Mouse (Mus musculus): Measurements from ENCODE around the gene Nup88.
"Not testable (repeated sequence)": the region's sequence is repeated elsewhere in the genome, so short reads cannot be mapped to it uniquely, and the experiment has no call there.

Nup88 gene

DNA sequence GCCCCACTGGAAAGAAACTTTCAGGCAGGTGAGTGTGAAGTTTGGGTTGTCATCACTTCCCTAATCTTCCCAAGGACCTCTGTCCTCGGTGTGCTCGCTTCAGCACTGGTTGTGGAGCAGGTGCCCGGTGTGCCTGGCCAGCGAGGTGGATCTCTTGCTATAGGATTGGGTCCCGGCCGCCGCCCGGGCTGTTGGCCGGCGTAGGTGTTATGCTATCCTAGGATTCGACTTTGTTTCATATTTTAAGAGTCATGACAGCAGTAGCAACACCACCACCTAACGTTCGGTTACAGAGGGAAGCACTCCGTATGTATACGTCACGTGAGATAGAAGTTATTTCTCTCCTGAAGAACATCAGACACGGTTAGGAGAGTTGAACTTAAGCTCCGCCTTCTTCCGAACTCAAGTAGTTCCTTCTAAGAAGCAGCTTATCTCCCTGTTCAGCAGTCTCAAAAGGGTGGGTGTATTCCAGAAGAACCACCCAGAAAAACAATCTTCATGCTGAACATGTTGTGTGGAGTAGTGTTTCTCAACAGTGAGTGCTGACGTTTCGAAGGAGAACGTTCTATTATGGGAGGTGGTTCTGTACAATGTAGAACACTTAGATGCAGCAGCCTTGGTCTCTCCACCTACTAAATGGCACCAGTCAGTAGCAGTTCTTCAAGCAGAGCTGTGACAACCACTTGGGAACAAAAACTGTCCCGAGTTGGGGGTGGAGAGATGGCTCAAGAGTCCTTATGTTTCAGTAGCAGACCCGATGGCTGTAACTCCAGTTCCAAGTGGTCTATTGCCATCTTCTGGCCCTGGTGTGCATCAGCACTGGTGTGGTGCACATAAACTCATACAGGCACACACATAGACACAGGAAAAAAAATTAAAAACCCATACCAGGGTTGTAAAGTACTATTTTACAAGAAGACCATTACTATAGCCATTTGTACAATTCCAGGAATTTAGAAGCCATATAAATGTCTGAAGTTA, 1.1 kb upstream of the Nup88 start:
- no peak for DNase-seq (ENCODE audit: low spot score in 2 of 2)

DNA sequence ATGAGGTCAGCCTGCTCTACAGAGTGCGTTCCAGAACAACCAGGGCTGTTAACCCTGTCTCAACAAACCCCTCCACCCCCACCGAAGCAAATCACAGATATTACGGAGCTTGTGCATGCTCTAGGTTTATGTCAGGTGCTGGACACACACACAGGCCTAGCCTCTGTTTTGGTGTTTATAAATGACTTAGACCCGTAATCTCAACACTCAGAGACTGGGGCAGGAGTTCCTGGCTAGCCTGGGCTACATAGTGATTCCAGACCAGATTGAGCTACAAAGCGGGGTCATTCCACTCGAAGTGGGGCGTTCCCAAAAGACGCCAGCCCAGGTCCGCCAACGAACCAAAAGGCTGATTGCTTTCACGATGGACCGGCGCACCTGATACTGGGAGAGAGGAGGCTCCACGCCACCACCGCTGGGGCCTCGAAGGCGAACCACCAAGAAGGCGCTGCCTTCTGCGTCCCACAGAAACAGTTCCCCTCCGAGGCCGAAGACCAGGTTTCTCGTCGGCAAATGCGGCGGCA, 440 bp downstream of the Nup88 start:
- DNase-seq (ENCODE audit: low spot score in 2 of 2): peak in 1 of 2 experiments; percentile 44

DNA sequence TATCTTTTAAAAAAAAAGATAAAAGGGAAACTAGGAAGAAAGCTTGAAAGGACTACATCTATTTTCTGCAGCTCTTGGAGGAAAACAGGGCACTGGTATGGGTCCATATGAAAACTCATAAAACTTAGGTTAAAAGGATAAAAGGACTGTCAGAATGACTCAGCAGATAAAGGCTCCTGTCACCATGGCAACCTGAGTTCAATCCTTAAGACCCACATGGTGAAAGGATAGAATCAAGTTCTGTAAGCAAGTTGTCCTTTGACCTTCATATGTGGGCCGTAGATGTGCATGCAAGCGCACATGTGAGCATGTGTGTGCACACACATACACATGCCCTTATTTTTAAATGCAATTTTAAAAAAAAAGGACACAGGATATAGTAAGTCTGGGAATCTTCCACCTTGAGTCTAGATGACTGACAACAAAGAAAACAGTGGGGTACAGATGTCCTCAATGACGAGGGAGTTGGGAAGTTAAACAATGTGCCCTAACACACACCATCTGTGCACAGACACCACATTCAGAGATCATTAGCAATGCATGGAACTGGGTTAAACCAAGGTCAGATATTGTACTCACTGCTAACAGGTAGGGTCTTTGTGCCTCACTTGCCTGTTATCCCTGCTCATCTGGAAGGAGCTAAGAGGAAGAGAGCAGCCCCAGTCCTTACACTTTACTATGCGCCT, 5.4 kb downstream of the Nup88 start:
- no peak for DNase-seq (ENCODE audit: low spot score in 2 of 2)

- no peak for DNase-seq (ENCODE audit: low spot score in 2 of 2)
Measured at GRCm38 (mm10) chr11:70960786-70961554, 8.8 kb downstream of the Nup88 start.

GRCm38 (mm10) chr11:70954711-70955110, 15.1 kb downstream of the Nup88 start:
- no peak for DNase-seq (ENCODE audit: low spot score in 2 of 2)

GRCm38 (mm10) chr11:70944935-70945817, 24.6 kb downstream of the Nup88 start:
- DNase-seq (ENCODE audit: low spot score in 2 of 2): no peak

DNA sequence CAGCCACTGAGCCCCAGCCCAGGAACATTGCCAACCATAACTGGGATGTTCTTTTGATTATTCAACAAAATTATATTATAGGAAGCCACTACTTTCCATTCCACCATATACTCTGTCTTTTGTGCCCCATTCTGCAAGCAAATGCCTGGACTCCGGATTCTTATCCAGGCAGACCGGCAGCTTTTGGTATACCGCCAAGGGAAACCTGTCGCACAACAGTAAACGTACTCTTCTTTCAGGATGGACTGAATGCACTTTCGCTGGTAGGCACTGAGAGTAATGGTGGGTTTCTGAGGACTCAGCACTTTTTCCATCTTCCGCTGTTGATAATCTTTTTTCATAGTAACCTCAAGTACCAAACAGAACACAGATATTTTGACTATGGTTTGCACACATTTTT, 26.1 kb downstream of the Nup88 start:
- no peak for DNase-seq (ENCODE audit: low spot score in 2 of 2)

DNA sequence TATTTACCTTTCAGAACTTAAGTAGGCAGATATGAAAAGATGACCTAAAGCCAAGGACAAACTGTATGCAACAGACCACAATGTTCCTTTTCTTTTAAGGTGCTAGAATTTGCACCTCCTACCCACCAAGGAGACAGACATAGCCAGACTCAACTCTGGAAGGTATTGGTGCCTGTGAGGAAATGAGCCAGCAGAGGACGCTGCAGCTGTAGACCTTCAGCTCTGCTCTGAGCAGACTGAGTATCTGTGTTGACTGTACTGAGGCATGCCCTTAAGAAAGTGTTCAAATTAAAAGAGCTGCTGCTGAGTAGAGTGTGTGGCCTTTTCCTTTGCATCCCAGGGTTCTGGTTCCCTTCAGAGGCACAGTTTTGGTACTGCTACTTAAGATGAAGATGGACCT, 27.2 kb downstream of the Nup88 start:
- DNase-seq (ENCODE audit: low spot score in 2 of 2): no peak

DNA sequence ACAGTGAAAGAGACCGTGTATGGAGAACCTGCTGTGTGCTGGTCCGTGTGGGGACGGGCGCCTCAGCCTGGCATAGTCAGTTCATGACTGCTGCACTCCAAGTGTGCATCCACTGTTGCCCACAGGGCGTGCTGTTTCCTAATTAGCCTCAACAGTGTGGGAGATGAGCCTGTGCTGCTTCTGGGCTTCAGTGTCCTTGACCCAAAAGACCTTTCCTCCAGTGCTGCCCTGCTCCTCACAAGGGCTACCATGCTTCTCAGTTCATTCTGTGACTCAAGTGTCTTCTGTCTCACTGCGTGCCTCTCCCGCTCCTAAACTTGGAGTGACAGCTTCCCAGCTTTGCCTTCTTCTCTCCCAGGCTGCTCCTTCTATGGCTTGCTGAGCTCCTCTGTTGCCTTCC, 34.5 kb downstream of the Nup88 start:
- no peak for DNase-seq (ENCODE audit: low spot score in 2 of 2)

DNA sequence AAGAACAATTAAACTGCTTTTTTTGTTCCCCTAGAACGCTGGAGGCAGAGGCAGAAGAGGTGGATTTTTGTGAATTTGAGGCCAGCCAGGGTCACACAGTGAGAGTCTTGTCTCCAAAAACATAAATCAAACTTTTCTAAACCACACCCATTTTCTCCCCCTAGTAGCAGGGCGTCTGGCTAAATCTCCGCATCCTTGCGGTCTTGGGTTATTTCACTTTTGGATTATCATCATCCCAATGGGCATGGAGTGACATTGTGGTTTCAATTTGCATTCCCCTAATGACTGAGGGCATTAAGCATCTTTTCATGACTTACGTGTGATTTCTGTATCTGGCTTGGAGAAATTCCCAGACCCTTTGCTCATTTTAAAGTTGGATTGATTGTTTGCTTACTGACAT, 38.3 kb downstream of the Nup88 start:
- DNase-seq (ENCODE audit: low spot score in 2 of 2): no peak

DNA sequence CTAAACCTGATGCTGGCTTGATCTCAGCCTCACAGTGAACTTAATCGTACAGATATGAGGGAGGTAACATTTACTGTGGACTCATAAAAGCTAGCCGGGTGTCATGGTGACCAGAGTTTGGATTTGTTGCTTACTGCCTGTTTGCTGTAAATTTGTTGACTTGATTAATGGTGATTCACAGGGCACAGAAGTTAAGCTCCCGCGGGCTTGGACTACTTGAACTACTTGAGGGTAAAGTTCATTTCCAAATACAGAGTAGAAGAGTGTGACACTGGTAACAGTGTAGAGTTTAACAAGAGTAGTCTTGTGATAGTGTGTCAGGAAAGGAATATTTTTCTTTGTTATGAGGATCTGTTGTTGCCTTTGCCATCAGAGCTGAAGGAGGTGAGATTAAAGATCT, 50.2 kb downstream of the Nup88 start:
- DNase-seq (ENCODE audit: low spot score in 2 of 2): no peak

GRCm38 (mm10) chr11:70917896-70918295, 51.9 kb downstream of the Nup88 start:
- DNase-seq (ENCODE audit: low spot score in 2 of 2): peak; percentile 41 to 73

- no peak for DNase-seq (ENCODE audit: low spot score in 2 of 2)
Measured at GRCm38 (mm10) chr11:70911920-70912319, 57.9 kb downstream of the Nup88 start.

DNA sequence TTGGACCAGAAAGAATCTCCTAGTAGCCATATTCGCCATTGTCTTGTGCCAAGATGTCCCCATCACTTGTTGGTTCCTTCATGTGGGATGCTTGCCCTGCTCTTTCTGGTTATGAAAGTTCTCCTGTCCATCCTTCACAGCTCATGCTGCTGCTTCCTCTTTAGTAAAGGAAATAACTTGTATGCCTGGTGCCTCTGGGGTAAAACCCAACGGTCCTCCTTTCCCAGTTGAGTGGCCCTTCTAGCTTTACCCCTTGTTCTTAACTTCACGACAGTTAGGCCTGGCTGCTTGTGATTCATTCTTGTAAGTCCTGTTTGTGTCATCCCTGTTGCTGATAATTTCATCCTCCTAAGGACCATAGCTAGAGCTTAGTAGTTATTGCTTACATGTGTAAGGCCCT, 58.5 kb downstream of the Nup88 start:
- no peak for DNase-seq (ENCODE audit: low spot score in 2 of 2)

DNA sequence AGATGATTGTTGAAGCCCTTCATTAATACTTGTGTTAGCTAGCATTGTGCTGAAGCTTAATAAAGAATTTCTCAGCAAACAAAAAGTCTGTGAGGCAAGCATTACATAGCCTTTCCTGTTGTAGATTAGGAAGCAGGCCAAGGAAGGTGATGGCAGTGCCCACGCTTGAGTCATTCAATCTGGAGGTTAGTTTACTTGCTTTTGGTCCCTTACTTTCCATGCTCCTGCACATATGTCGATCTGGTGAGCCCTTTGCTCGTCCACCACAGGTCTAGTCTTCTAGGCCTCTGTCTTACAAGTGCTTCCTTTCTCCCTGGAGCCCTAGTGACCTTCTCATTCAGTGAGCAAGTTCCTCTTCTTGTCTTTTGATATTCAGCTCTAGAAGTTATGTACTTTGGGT, 63.1 kb downstream of the Nup88 start:
- peak in 1 of 2 experiments; percentile 17 for DNase-seq (ENCODE audit: low spot score in 2 of 2)

- DNase-seq (ENCODE audit: low spot score in 2 of 2): not testable (repeated sequence)
Measured at GRCm38 (mm10) chr11:70898182-70898581, 71.6 kb downstream of the Nup88 start.

GRCm38 (mm10) chr11:70897680-70898079, 72.1 kb downstream of the Nup88 start:
- DNase-seq (ENCODE audit: low spot score in 2 of 2): no peak

All from right cerebral cortex, postnatal 36 days (tissue).